Mouse (Mus musculus) hindbrain, embryonic 16.5 days (tissue): Measurements from ENCODE around the gene Hopx. TPM values are rescaled to one million over a fixed set of nuclear protein-coding genes. Genes with fewer than 3 reads are reported as not detected.

Experiments used
- ATAC-seq: fragments of 200-750 bp; cut with Nextera tagmentation; 2 replicates; pipeline ENCODE4 v1.8.0; 2017; ENCODE audit warnings: moderate TSS enrichment, moderate library complexity
- H3K27ac ChIP-seq: fragments of 300-500 bp; sonication (generic); 2 replicates; pipeline ENCODE4 v1.5.1; 2014; ENCODE audit warnings: low read depth, mild to moderate bottlenecking, control low read depth, low read length, moderate library complexity
- H3K27me3 ChIP-seq: fragments of 300-500 bp; sonication (generic); replicated peaks from 2 replicates; pipeline ENCODE4 v1.6.1; 2014; ENCODE audit warnings: low read length; ENCODE audit not compliant: control insufficient read depth, insufficient read depth
- H3K36me3 ChIP-seq: fragments of 300-500 bp; sonication (generic); 2 replicates; pipeline ENCODE4 v1.6.1; 2014; ENCODE audit warnings: mild to moderate bottlenecking, low read length, moderate library complexity, mixed read lengths; ENCODE audit not compliant: control insufficient read depth, insufficient read depth
- H3K4me1 ChIP-seq: fragments of 300-500 bp; sonication (generic); 2 replicates; pipeline ENCODE4 v1.6.1; 2014; ENCODE audit warnings: low read depth, low read length; ENCODE audit not compliant: control insufficient read depth, insufficient read depth
- H3K4me2 ChIP-seq: fragments of 300-500 bp; sonication (generic); 2 replicates; pipeline ENCODE4 v1.6.1; 2014; ENCODE audit warnings: mild to moderate bottlenecking, low read length, control low read depth, moderate library complexity
- H3K4me3 ChIP-seq: fragments of 300-500 bp; sonication (generic); 2 replicates; pipeline ENCODE4 v1.5.1; 2014; ENCODE audit warnings: mild to moderate bottlenecking, low read length, control low read depth, moderate library complexity
- H3K9ac ChIP-seq: fragments of 300-500 bp; sonication (generic); 2 replicates; pipeline ENCODE4 v1.6.1; 2014; ENCODE audit warnings: low read depth, mild to moderate bottlenecking, control low read depth, low read length, moderate library complexity
- H3K9me3 ChIP-seq: fragments of 300-500 bp; sonication (generic); 2 replicates; pipeline ENCODE4 v1.6.1; 2014; ENCODE audit warnings: mild to moderate bottlenecking, low read length, moderate library complexity; ENCODE audit not compliant: control insufficient read depth
- WGBS: fragments of 180-500 bp; shearing (Covaris S2); extraction: QIAGEN DNeasy Blood & Tissue Kit; methylation state at CpG from one replicate; pipeline ENCODE4 v1.1.7; 2014; 5-methylcytosine and 5-hydroxymethylcytosine counted together
- polyA plus RNA-seq: library from polyadenylated mRNA; unstranded; fragments of >200 nt; fragmentation: Nextera tagmentation; extraction: Ambion mirVana; gene quantifications from 2 replicates; pipeline ENCODE4 v1.2.1, GENCODE M21; 2015

Hopx gene
- polyA plus RNA-seq, 1 experiment from 2014 or later, result 6.7 TPM

GRCm38 (mm10) chr5:77070987-77071386 lies 43.9 kb downstream of the Hopx start:
- Histone ChIP-seq H3K27ac (no peak overlapping the region), H3K4me2 (no peak overlapping the region), H3K27me3 (no peaks in the 10 kb centered on the region), H3K4me3 (no peak overlapping the region), H3K9me3 (no peaks in the 10 kb centered on the region), H3K36me3 (no peaks in the 10 kb centered on the region), H3K9ac (no peak overlapping the region), H3K4me1 (no peaks in the 10 kb centered on the region)
- no peak for ATAC-seq
- 80% methylated on average over 2 of the region's 2 CpGs for WGBS

- H3K36me3 ChIP-seq, result no peaks in the 10 kb centered on the region
- no peak overlapping the region for H3K27ac ChIP-seq
- no peak overlapping the region for H3K9ac ChIP-seq
- H3K4me2 ChIP-seq, result no peak overlapping the region
- H3K4me3 ChIP-seq, result no peak overlapping the region
- ATAC-seq, result no peak
- H3K27me3 ChIP-seq, result no peaks in the 10 kb centered on the region
- no peaks in the 10 kb centered on the region for H3K4me1 ChIP-seq
- WGBS, result 73% methylated on average over 8 of the region's 8 CpGs
- H3K9me3 ChIP-seq, result no peaks in the 10 kb centered on the region
These were observed 47.6 kb downstream of the Hopx start for GRCm38 (mm10) chr5:77067321-77067720.

- no peaks in the 10 kb centered on the region for H3K27me3 ChIP-seq
- no peak overlapping the region for H3K4me3 ChIP-seq
- no peak overlapping the region for H3K27ac ChIP-seq
- H3K36me3 ChIP-seq, result no peaks in the 10 kb centered on the region
- ATAC-seq, result no peak
- no peak overlapping the region for H3K9ac ChIP-seq
- 37% methylated on average over 17 of the region's 17 CpGs for WGBS
- H3K4me2 ChIP-seq, result no peak overlapping the region
- H3K4me1 ChIP-seq, result no peaks in the 10 kb centered on the region
- H3K9me3 ChIP-seq, result no peaks in the 10 kb centered on the region
These were observed 53.4 kb downstream of the Hopx start for GRCm38 (mm10) chr5:77061372-77062038.

- Histone ChIP-seq H3K4me1 (no peaks in the 10 kb centered on the region), H3K4me2 (no peak overlapping the region), H3K9me3 (no peaks in the 10 kb centered on the region), H3K27ac (no peak overlapping the region), H3K9ac (no peak overlapping the region), H3K4me3 (no peak overlapping the region), H3K27me3 (no peaks in the 10 kb centered on the region), H3K36me3 (no peaks in the 10 kb centered on the region)
- ATAC-seq, result no peak
- WGBS, result 40% methylated on average over 10 of the region's 10 CpGs
These were observed 54.6 kb downstream of the Hopx start for GRCm38 (mm10) chr5:77060363-77060762.

- Histone ChIP-seq H3K9ac (no peak overlapping the region), H3K4me2 (no peak overlapping the region), H3K27me3 (no peaks in the 10 kb centered on the region), H3K36me3 (no peaks in the 10 kb centered on the region), H3K27ac (no peak overlapping the region), H3K4me1 (no peaks in the 10 kb centered on the region), H3K4me3 (no peak overlapping the region), H3K9me3 (no peaks in the 10 kb centered on the region)
- no peak for ATAC-seq
- WGBS, result 43% methylated on average over 12 of the region's 12 CpGs
These were observed 58.0 kb downstream of the Hopx start for GRCm38 (mm10) chr5:77056881-77057440.

- H3K4me1 ChIP-seq, result no peaks in the 10 kb centered on the region
- no peak overlapping the region for H3K4me3 ChIP-seq
- H3K36me3 ChIP-seq, result no peaks in the 10 kb centered on the region
- no peaks in the 10 kb centered on the region for H3K27me3 ChIP-seq
- 92% methylated on average over 5 of the region's 5 CpGs for WGBS
- H3K27ac ChIP-seq, result no peak overlapping the region
- H3K9me3 ChIP-seq, result no peaks in the 10 kb centered on the region
- no peak overlapping the region for H3K4me2 ChIP-seq
- ATAC-seq, result no peak
- H3K9ac ChIP-seq, result no peak overlapping the region
These were observed 62.3 kb downstream of the Hopx start for GRCm38 (mm10) chr5:77052616-77053015.

- H3K9ac ChIP-seq, result no peak overlapping the region
- no peak overlapping the region for H3K4me3 ChIP-seq
- no peaks in the 10 kb centered on the region for H3K36me3 ChIP-seq
- no peak overlapping the region for H3K27ac ChIP-seq
- H3K27me3 ChIP-seq, result no peaks in the 10 kb centered on the region
- H3K9me3 ChIP-seq, result no peaks in the 10 kb centered on the region
- H3K4me2 ChIP-seq, result no peak overlapping the region
- no peaks in the 10 kb centered on the region for H3K4me1 ChIP-seq
- 75% methylated on average over 5 of the region's 5 CpGs for WGBS
- no peak for ATAC-seq
These were observed 70.6 kb downstream of the Hopx start for GRCm38 (mm10) chr5:77044362-77044761.

- H3K4me3 ChIP-seq, result no peak overlapping the region
- H3K4me2 ChIP-seq, result no peak overlapping the region
- no peak overlapping the region for H3K27ac ChIP-seq
- no peak overlapping the region for H3K9ac ChIP-seq
- no peaks in the 10 kb centered on the region for H3K27me3 ChIP-seq
- no peak for ATAC-seq
- no peaks in the 10 kb centered on the region for H3K4me1 ChIP-seq
- H3K9me3 ChIP-seq, result no peaks in the 10 kb centered on the region
- H3K36me3 ChIP-seq, result no peaks in the 10 kb centered on the region
These were observed 75.5 kb downstream of the Hopx start for GRCm38 (mm10) chr5:77039391-77039790.

- Histone ChIP-seq H3K9ac (no peak overlapping the region), H3K27ac (no peak overlapping the region), H3K4me1 (no peaks in the 10 kb centered on the region), H3K36me3 (no peaks in the 10 kb centered on the region), H3K4me2 (no peak overlapping the region), H3K9me3 (no peaks in the 10 kb centered on the region), H3K27me3 (no peaks in the 10 kb centered on the region), H3K4me3 (no peak overlapping the region)
- WGBS, result 93% methylated on average over 10 of the region's 10 CpGs
- no peak for ATAC-seq
These were observed 76.5 kb downstream of the Hopx start for GRCm38 (mm10) chr5:77038451-77038850.
